Mouse (Mus musculus) lung, postnatal 4 days (tissue): ENCODE measurements around the gene Cnst.

Experiments
- DNase-seq, 2 experiments: peaks; one replicate each; pipeline ENCODE4 v3.0.0; 2021

Gene Cnst

DNA sequence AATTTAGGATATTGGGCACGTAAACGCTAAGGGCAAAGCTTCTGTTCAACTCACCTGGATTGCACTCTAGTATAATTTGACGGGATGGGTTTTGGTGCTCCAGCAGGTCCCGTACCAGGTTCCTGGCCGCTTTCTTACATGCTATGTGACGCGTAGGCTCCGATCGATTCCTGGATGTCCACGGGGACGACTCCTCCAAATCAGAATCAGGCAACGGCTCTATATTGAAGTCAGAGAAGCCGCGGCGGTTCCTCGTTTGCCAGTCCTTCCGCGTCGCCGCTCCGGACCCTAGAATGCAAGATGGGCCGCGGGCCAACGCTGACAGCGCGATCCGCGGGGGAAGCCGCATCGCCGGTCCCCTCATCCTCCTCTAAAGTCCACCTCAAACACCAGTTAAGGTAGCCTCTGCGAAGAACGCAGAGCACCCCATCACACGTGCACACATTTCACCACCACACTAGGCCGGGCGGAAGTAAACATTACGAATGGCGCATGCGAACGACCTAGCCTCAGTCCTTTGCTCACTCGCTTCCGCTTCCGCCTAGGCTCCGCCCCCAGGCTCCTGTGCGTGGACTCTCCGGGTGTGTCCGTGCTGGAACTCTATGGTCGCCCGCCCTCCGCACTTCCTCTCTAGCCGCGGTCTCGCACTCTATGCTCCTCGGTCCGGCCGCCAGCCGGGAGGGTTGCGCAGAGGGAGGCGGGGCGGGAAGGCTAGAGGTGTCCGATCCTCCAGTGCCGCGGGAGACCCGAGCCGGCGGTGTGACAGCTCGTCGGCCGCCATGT is at the start of gene Cnst, which contains the start of gene Tfb2m:
Cnst (plus strand) TSS at position 603 of the 783 bp plus-strand sequence.
Tfb2m (minus strand) TSS at position 500 of the 783 bp plus-strand sequence.
- peak; percentile 98 to 99 for DNase-seq

DNA sequence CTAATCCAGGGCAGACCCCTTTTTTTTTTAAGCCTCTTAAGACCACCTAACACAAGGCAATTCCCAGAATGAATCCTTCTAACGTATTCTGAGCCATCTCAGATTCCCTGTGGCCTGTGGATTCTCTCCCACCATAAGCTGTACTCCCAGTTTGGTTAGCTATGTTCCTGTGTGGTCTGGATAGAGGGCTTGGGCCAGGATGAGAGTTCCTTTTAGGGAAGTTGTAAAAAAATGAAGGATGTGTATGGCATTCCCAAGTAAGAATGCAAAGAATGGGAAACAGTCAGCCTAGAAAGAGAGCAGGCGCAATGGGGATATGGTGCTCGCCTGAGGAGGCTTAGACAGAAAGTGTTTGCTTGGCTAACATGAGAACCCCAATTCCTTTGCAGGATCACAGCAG is 46.9 kb upstream of the Cnst start:
- DNase-seq, result no peak

DNA sequence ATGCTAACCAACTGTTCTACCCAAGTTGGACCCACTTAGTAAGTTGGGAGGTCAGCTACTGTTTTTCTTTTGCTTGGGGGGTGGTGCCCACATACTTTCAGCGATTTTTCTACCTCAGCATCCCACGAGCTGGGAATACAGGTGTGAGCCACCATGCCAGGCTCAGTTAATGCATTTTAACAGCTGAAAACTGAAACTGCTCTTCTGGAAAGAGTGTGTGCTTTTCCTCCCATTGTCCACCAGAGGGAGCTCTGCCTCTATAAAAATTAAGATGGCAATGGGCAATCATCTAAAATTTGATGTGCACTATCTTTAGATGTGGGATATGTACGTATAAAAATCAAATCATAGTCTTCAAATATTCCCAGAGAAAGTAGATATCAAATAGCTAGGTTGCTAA is 43.6 kb upstream of the Cnst start:
- no peak for DNase-seq

DNA sequence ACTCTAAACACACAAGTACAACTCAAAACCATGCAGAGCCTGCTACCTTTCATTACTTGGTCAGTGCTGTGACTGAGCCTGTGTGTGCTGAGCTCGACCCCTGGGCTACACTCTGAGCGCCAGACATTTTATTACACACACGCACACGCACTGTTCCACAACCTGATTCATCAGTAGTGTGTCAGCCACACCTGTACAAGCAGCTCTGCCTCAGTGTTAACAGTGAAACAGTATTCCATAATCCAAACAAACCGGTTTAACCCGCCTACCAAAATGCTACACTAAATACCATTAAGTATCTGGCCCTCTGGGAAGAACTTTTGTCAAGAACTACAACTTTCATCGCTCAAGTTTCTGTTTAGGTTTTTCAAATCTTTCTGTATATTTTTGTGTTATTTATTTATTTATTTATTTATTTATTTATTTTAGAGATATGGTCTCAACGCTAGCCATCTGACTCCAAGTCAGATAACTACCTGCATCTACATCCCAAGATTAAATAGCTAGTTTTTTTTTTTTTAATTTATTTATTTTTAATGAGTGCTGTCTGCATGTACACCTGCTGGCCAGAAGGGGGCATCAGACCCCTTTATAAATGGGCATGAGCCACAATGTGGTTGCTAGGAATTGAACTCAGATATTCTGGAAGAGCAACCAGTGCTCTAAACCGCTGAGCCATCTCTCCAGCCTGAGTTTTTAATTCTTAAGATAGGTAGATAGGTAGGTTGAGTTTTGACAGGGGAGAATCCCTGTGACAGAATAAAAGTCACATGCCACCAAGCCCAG is 39.4 kb upstream of the Cnst start:
- peak; percentile 29 to 39 for DNase-seq

DNA sequence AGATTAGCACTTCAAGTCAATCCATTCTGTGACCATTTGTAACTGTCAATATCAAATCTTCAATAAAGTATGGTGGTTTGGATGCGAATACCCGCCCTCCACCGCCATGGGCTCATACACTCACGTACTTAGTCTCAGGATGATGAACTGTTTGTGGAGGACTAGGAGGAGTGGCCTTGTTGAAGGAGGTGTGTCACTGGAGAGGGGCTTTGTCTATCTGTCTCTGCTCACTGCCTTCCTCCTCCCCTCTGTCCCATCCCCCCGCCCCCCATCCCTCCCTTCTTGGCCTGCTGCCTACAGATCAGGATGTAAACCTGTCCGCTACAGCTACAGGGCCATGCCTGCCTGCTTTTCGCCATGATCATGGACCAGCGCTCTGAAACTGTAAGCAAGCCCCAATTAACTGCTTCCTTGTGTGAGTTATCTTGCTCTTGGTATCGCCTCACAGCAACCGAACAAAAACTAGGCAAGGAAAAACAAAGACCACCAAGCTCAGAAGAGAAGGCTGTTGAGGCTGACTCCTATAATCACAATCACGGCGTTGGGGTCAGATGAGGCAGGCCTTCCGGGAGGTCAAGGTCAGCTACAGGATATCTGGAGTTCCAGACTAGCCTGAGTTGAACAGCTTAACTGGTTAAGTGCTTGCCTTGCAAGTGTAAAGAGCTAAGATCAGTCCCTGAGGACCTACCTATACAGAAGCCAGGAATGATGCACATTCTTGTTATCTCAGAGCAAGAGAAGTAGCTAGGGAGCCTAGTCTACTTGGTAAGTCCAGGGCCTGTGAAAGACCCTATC is 35.4 kb upstream of the Cnst start:
- DNase-seq, result no peak

DNA sequence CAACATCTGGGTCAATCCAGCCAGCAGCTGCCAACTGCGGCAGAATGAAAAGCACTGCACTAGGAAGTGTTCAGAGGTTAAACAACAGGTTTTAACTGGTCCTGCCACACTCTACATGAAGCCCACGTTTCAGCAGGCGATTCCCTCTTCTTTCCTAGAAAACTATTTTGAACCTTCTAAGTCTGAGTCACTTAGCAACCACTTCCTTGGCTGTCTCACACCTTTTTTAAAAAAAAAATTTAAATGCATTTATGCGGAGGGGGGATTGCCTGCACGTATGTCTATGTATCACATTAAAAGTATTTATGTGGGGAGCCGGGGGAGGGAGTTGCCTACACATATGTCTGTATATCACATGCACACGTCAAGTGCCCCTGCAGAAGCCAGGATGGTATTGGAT is 34.3 kb upstream of the Cnst start:
- no peak for DNase-seq

DNA sequence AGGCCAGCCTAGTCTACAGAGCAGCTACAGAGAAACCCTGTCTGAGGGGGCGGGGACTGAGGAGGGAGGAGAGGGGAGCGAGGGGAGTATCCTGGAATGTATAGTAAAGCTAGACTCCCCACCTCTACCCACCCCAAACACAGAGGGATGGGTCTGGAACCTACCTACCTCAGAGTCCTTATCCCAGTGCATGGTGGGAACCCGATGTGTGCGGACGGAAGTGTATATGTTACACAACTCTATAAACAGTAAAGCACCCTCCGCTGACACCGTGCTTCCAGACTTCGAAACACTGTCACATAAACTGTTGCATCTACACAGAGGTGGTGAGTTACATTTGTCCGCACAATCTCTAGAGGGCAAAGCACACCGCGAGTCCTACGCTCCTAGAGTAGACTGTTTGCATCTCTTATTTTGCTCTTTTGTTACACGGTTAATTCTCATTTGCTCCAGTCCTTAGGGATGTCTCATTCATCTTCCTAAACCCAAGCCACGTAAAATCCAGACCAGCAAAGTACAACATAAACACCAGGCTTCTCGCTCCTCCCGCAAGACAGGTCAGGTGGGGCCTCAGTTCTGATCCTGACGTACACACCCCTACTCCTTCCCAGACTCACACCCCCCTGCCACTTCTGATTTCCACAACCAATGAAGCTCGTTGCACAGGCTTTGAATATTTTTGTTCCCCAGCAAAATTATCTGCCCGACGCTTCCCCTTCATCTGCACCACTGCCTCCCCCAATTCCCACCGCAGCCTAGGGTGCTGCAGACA is 29.0 kb upstream of the Cnst start:
- peak in 1 of 2 experiments; percentile 9 for DNase-seq

DNA sequence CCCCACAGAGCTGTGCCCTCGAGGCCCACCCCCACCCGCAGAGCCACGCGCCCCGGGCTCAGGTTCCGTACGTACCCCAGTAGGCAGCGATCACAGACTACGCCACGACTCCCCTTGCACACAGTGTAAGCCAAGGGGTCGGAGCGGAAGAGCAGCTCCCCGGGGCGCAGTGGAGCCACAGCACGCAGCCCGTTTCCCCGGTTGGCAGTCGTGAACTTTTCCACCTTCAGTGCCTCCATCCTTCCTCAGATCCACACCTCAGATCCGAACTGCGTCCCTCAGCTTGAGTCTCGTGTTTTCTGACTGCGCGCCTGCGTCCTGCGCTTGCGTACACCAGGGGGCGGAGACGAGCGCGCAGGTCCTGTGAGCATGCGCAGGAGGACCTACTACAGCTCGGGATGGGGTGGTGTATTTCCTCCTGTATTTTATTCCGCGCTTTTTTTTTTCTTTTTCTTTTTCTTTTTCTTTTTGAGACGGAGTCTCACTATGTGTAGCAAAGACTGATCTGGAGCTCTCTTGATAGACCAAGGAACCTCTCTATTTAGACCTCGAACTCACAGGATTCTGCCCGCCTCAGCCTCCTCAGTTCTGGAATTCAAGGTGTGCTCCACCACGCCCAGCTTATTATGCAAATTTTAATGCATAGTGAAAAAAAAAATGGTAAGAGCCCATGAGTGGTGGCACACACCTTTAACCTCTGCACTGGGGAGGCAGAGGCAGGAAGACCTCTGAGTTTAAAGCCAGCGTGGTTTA is 28.3 kb upstream of the Cnst start, which contains the start of gene Smyd3:
Smyd3 (minus strand) TSS at position 329 of the 753 bp plus-strand sequence.
- peak; percentile 84 to 88 for DNase-seq

DNA sequence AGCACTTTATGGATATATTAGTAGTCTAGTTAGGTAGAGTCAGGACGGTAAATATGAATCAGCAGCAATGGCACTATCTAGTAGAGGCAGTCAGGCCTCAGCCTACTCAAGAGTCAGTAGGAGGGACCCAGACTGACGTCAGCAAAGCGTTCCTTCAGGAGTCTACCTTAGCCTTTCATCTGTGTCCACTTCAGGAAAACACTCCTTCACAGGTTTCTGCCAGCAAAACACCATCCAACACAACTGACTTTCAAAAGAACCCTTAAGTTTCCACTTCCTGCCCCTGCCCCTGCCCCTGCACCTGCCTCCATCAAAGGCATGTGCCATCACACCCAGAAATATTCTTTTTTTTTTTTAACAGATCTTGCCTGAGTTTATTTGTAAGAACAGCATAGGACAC is 26.3 kb upstream of the Cnst start:
- DNase-seq, result no peak

DNA sequence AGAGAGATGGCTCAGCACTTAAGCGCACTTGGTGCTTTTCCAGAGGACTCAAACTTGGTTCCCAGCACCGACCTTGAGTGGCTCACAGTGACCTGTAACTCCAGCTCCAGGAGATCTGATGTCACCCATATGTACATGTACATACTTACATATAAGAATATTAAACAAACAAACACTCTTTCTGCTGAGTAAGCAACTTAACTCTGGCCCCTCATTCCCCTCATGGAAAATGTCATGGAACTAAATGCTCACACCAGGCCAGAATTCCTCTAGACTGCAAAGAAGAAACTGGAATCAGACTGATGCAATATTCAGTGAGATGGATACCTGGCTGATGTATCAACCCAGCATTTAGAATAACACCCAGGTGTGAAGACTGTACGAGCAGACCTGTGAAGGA is 7.1 kb upstream of the Cnst start:
- DNase-seq, result no peak

DNA sequence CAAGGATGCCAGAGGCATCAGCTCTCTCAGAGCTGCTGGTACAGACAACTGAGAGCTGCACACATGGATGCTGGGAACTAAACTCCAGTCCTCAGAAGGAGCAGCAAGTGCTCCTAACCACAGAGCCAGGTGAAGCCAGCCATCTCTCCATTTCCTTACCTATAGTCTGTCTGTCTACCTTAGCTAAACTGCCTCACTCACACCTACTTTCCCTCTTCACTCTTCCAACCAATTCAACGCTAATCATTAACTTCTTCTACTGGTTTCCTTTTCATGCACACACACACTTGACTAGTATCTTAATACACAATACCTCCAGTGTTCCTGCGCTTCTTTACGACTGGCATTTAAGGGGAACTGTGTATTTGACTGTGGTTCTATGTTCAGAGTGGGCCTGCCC is 6.3 kb upstream of the Cnst start:
- no peak for DNase-seq

DNA sequence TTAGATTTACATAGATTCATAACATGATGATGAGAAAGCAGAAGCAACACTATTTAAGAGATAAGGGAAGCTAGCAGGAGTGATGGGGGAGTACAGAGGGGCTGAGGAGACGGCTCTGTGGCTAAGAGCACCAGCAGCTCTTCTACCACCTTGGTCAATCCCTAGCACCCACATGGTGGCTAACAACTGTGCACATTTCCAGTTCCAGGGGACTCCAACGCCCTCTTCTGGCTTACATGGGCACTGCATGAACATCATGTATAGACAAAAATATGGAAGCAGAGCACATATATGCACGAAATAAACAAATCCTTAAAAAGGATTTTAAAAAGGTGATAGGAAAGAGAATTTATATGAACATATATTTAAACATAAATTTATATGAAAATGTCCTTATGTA is 4.7 kb upstream of the Cnst start:
- DNase-seq, result no peak

DNA sequence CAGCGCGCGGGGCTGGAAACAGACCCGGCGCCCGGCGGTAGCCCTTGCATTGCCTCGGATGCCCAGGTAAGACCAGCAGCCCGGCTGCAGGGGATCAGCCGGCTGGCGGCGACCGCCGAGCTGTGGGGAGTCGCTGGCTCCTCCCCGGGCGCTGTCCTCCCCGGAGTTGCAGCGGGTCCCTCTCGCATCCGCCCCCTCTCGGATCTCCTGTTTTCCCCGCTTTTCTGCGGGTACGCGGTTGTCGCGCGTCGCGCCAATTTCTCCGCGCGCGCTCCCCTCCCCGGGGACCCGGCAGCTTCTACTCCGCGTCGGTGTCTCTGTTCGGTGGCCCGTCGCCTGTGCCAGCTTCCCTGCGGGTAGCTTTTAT is 364 bp downstream of the Cnst start:
- no peak for DNase-seq

DNA sequence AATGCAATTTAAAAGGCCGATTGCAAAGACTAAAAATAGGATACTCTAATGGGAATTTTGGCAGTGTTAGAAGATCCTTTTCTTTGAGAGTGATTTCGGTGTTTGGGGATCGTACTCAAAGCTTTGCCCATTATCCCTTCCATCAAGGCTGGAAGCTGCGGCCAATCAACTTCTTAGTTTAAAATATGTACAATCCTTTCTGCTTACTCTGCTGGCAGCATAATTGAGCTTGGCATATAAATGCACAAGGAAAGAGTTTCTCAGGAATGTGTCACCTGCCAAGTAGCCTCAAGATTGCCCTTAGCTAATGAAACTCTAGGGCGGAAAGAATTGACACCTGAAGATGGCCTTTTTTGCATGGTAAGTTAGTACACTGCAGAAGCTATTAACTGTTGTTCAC is 1.0 kb downstream of the Cnst start:
- no peak for DNase-seq

DNA sequence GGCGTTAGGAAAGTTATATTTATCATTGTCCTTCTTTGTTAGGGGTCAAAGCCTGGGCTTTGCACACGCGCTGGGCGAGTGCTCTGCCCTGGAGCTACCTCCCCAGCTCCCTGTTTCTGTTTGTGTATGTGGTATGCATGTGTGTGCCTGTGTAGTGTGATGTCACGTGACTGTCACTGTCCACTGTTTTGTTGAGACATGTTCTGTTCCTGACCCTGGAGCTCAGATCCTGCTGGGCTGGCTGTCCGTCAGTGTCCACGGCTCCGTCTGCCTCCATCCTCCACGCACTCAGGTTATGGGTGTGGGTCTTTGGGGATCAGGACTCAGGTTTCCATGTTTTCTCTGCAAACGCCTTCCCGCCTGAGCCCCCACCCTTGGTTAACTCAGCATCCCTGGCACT is 2.0 kb downstream of the Cnst start:
- no peak for DNase-seq

DNA sequence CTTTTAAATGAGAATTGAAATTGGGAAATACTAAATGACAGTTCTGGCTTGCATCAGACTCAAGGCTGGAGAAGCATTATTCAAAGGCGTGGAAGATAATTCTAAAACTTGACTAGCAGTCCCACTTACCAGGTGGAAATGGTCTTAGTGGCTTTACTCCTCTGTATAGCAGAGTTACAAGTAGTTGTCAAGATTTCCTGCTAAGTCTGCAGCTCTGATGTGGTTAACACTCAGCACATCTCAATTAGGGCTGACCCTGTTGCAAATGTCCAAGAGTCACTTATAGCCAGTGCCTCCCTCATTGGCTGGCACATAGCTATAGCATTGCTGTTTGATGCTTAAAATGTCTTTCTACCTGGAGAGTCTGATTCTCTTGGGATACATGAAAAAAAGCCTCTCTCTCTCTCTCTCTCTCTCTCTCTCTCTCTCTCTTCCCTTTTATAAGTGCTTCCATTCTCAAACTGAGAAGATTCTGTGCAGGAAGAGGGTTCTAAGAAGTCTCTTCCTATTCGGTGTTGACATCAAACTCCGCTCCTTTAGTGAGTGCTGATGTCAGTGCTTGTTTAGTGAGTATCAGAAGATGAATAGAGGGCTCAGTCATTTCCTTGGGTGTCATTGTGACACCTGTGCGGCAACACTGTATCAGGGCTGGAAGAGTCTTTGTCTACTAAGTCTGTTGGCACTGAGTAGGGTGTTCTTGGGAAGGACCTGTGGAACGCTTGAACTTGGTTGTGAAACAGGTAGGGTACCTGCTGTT is 3.0 kb downstream of the Cnst start:
- DNase-seq, result no peak

DNA sequence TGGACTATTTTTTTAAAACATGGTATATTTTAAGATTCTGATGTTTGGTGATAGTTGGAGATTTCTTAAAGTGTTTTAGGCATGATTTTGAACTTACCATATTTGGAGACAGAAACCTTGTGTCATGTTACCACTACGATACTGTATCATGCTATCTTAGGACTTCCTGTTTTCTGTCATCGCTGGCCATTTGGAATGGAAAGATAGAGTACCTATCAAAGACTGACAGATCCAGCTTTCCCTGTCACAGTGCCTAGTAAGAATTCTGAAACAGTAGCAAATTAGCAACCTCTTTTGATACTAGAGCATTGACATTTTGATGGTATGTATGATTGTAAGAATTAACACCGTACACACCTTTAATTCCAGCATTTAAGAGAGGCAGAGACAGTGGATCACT is 5.2 kb downstream of the Cnst start:
- DNase-seq, result no peak

DNA sequence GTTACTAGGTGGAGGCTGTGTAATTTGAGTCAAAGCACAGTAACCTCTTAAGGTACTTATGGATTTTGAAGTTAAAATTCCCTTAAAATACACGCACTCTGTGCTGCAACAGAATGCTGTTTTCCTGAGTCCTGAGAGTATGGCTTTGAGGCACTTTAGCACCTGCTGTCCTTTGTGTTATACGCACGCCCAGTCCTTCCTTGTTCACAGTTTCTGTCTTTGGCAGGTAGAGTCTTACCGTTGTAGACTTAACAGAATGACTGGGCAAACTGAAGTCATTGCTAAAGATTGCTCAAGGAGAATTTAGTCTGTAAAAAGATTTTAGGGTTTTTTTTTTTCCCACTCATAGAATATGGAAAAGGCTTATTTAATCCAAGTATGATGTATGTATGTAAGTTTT is 5.8 kb downstream of the Cnst start:
- DNase-seq, result no peak

DNA sequence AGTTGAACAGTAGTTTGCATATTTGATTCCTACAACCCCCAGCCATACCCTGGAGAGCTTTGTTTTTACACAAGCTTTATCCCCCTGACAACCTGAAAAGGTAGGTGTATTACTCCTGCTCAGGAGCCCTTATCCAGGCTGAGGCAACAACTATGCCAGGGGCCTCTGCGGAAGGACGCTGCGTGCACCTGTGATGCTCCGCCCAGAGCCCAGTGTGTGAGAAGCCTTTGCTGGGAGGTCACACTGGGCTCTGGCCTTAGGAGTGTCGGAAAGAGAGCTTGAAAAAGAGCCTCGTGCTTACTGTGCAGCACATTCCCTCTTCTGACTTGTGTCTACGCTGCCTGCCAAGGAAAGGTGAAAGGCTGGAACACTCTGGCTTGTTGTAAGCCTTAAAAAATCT is 6.6 kb downstream of the Cnst start:
- DNase-seq, result peak; percentile 19 to 70

DNA sequence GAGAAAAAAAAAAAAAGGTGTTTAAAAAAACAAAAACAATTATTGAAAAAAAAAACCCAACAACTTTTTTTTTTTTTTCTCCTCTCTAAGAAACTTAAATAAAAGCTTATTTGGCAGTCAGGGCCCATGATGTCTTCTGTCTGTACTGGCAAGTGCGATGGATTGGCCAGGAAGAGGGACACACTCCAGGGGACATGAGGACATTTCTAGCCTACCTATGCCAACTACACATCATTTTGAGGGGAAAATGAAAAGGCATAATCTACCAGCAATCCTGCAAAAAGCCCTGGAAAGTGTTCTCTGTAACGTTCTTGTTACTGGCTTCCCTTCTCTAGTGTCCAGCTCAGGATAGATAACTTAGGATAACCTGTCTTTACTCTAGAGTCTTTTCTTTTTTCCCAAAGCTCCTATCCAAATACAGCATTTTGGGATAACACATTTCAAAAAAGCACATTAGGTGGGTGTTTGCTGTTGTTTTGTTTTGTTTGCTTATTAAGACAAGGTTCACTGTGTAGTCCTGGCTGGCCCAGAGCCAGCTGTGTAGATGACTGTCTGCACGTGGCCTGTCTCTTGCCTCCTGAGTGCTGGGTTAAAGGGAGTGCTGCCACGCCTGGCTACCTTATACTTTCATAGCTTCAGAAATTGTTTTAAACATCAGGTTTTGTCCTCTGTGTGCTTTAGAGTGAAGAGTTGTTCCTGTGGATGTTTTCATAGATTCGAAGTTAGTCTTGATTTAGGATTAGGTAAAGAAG is 7.2 kb downstream of the Cnst start:
- DNase-seq, result no peak
